Mouse (Mus musculus): ENCODE measurements around the gene 0610030E20Rik. TPM values are rescaled to one million over a fixed set of nuclear protein-coding genes. Genes with fewer than 3 reads are reported as not detected.
A peak's percentile ranks its signal among the peaks of the same experiment; 100 is the strongest.

Gene 0610030E20Rik
- total RNA-seq (2021), result 1 to 10 TPM; 9.0 to 9.5 TPM
- long read RNA-seq, experiment 1, full-length matches to known transcripts, result 2 of 4 reads
- long read RNA-seq, experiment 1, partial matches to known transcripts, result 1 of 4 reads
- long read RNA-seq, experiment 1, other reads (novel, unspliced or antisense), result 1 of 4 reads
- long read RNA-seq, experiment 2, full-length matches to known transcripts, result 1 of 1 reads
- long read RNA-seq, experiment 2, partial matches to known transcripts, result 0 of 1 reads
- long read RNA-seq, experiment 2, other reads (novel, unspliced or antisense), result 0 of 1 reads

DNA sequence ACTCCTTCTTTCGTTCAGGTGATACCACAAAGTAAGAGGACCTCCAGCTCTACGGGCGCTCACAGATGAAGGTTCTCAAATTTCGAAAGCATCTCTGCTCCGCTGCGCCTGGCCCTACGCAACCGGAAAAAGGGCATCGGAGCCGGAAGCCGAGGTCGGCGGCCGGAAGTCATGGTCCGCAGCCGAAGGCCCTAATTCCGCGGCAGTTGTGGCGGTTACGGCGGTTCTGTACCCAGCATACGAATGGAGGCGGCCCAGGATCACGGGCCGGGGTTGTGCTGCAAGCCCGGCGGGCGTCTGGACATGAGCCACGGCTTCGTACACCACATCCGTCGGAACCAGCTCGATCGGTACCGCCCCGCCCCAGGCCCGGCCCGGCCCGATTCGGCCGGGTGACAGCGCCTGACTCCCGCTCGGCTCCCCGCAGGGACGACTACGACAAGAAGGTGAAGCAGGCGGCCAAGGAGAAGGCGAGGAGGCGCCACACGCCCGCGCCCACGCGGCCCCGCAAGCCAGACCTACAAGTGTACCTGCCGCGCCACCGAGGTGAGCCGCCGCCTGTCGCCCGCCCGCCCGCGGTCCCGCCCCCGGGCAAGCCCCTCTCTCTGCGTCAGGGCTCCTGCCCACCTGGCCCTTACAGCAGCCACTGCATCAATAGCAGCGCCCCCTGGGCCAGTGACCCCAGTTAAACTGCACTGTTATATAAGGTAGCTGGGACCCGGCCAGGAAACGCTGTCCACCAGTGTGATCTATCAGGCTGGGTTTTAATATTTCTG is at the start of gene 0610030E20Rik:
TSS of gene 0610030E20Rik (plus strand) at position 152 of the 776 bp plus-strand sequence.
- intact Hi-C loops (cut with DNase I), result no loop called here
- peak; percentile 70 for DNase-seq

DNA sequence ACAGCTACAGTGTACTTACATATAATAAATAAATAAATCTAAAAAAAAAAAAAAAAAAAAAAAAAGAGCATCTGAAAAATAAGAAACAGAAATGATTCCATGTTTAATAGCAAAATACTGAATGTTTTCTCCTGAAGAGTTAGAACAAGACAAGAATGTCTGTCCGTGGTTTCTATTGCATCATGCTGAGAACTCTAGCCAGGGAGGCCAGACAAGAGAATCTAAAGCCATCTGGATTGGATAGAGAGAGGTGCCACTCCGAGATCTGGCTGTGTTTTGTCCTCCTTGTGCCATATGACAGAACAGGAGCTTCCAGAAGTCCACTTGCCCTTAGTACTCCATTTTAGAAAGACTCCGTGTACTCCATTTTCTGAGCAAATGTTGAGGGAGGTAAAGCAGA is 49.3 kb upstream of the 0610030E20Rik start:
- intact Hi-C loops (cut with DNase I), result no loop called here
- no peak for DNase-seq

- intact Hi-C loops (cut with DNase I), result no loop called here
- no peak for DNase-seq
Measured at GRCm38 (mm10) chr6:72302349-72302925, 44.7 kb upstream of the 0610030E20Rik start.

- intact Hi-C loops (cut with DNase I), result no loop called here
Measured at GRCm38 (mm10) chr6:72303510-72303909, 43.6 kb upstream of the 0610030E20Rik start.

DNA sequence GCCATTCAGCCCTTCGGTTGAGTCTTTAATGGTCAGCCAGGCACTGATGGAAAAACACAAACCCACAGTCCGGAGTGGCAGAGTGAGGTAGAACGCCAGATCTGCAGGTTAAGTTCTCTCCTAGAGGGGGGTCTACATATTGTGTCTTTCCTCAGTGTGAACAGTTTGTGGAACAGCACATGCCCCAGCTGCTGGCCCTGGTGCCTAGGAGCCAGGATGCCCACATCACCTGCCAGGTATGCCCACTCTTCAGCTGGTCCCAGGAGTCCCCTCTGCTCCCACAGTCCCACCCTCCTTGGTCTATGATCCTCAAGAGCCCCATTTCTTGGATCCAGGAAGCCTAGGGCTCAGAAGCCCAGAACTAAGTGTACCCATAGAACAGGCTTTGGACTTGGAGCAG is 34.9 kb upstream of the 0610030E20Rik start:
- no peak for DNase-seq
- intact Hi-C loops (cut with DNase I), result no loop called here

More at GRCm38 (mm10) chr6:72303510-72303909, 43.6 kb upstream of the 0610030E20Rik start:
- no peak for DNase-seq

DNA sequence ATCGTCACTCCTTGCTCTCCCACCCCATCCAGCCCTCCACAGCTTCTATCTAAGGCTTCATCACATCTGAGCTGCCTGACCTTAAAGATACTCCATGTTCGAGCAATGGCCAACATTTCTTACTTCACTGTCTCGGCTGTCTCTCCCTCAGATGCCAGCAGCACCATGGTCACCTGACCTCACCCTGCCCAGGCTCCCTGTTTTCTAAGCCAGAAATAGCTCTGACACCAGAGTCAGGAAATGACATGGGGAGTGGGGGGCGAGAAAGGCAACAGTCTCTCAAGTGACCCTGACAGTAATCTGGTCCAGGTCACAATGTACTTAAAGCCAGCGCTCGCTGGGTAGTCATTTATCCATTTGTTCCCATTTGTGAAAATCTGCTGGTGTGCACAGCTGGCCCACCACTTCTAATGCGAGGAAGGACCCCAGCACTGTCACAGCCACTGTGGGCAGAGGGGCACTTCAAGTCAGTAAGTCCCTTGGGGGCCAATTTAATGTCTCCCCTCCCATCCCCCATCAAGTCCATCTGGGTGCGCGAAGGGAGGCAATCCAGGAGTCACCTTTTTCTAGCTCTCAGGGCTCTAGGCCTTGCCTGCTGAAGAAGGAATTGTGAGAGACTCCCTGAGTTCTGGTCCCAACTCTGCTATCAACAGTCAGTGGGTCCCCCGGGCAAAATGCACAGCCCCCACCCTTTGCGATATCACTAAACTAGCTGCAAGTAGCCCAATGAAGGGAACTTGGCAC is 33.8 kb upstream of the 0610030E20Rik start:
- intact Hi-C loops (cut with DNase I), result no loop called here
- no peak for DNase-seq

DNA sequence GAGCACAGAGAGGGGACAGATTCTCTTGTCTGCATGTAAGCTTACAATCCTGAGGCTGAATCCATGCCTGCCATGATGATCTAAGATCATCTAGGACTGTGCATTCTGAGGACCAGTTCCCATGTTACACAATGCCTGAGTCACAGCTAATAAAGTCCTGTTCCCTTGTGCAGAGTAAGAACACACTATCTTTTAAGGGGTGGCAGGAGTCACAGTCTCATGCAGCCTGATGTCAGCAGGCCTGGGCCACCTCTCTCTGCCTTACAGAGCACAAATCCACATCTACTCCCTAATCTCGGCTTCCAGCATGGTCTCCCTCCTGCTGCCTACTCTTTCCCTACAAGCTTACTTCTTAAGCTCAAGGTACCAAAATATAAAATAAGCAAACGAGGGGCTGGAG is 31.7 kb upstream of the 0610030E20Rik start:
- intact Hi-C loops (cut with DNase I), result no loop called here
- no peak for DNase-seq

DNA sequence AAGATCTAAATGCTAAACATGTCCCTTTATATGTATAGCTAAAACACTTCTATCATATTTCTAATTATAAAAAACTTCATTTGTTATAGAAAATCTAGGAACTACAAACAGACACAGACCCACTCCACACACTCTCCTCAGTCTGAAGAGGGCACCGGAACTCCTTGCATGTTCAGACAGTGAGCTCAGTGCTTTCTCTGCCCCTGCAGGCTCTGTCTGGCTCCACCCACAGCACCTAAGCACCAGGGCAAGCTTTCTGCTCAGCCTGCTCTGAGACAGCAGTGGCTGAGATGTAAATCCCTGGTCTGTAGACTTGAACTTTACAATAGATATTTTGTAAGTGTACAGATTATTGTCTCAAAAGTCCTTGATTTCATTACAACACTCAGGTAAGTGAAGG is 31.1 kb upstream of the 0610030E20Rik start:
- intact Hi-C loops (cut with DNase I), result no loop called here
- DNase-seq, result no peak

DNA sequence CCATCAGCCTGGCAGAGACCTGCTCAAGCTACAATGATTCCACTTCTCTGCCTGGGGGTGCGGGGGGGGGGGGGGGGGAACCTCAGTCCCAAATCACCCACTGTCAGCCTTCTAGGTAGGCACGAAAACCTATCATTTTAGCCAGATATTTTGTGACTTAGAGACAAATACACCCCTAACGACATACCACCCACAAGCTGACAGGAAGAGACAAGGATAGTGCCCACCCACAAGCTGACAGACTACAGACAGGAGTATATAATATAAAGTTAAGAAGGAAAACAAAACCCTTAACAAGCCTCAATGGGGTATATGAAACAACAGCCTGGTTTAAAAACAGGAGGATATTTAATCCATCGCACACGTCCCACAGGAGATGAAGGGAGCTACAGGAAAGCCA is 28.7 kb upstream of the 0610030E20Rik start:
- intact Hi-C loops (cut with DNase I), result loop anchor here (2.0 kb wide), 1 partner anchor 34 kb away; no protein-coding TSS in a partner anchor
- DNase-seq, result no peak

DNA sequence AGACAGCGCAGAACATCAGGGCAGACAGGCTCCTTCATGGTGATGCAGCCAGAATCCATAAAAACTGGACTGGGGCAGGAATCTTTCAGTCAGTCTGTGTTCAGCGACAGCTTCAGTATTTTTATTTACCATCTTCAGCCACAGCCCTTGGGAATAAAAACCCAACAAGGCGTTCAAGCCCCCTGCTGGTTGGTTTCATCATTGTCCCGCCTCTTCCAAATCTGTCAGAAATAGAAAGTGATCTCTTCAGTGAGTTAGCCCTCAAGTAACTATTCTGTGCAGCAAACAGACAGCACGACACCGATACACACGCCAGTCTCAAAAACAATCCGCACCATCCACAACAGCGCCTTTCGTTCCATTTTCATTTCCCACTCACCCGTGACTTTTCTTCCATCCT is 28.1 kb upstream of the 0610030E20Rik start:
- intact Hi-C loops (cut with DNase I), result loop anchor here (2.0 kb wide), 1 partner anchor 34 kb away; no protein-coding TSS in a partner anchor
- DNase-seq, result peak in 1 of 2 experiments; percentile 26

- intact Hi-C loops (cut with DNase I), result no loop called here
Measured at GRCm38 (mm10) chr6:72322936-72323335, 24.2 kb upstream of the 0610030E20Rik start.

DNA sequence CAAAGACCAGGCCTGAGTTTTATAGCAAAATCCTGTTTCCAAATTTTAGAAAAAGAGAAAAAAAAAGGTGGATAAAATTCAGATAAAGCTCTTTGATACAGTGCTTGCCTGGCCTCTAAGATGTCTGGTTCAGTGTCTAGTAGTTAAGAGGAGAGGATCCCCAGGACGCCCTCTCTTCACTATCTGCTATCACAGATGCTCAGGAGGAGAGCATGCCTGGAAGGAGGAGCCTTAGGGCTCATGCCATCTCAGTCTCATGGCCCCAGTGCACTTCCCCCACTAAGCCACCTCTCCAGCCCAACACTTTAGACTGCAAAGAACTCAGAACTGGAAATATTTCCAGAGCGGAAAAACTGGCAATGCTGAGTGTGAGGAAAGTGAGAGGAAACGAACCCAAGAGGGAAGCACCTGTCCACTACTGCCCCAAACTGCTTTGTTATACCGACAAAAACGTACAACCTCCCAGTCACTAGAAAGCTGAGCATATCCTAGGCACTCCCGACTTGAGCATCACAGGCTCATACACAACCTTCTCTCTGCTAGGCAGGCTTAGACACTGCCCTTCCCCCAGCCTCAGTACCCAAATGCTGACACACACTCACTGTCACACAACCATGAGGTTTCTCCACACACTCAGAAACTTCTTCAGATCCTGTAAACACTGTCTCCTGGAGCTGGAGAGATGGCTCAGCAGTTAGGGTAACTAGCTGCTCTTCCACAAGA is 23.2 kb upstream of the 0610030E20Rik start:
- no peak for DNase-seq
- intact Hi-C loops (cut with DNase I), result no loop called here

More at GRCm38 (mm10) chr6:72322936-72323335, 24.2 kb upstream of the 0610030E20Rik start:
- no peak for DNase-seq

- intact Hi-C loops (cut with DNase I), result no loop called here
- DNase-seq, result no peak
Measured at GRCm38 (mm10) chr6:72326274-72326673, 20.8 kb upstream of the 0610030E20Rik start.

- intact Hi-C loops (cut with DNase I), result no loop called here
- no peak for DNase-seq
Measured at GRCm38 (mm10) chr6:72329019-72329418, 18.1 kb upstream of the 0610030E20Rik start.

- DNase-seq, result no peak
- intact Hi-C loops (cut with DNase I), result no loop called here
Measured at GRCm38 (mm10) chr6:72330133-72330532, 17.0 kb upstream of the 0610030E20Rik start.

GRCm38 (mm10) chr6:72333111-72333510 is 14.0 kb upstream of the 0610030E20Rik start:
- intact Hi-C loops (cut with DNase I), result no loop called here
- DNase-seq, result no peak

- no peak for DNase-seq
- intact Hi-C loops (cut with DNase I), result no loop called here
Measured at GRCm38 (mm10) chr6:72340481-72340880, 6.6 kb upstream of the 0610030E20Rik start.

DNA sequence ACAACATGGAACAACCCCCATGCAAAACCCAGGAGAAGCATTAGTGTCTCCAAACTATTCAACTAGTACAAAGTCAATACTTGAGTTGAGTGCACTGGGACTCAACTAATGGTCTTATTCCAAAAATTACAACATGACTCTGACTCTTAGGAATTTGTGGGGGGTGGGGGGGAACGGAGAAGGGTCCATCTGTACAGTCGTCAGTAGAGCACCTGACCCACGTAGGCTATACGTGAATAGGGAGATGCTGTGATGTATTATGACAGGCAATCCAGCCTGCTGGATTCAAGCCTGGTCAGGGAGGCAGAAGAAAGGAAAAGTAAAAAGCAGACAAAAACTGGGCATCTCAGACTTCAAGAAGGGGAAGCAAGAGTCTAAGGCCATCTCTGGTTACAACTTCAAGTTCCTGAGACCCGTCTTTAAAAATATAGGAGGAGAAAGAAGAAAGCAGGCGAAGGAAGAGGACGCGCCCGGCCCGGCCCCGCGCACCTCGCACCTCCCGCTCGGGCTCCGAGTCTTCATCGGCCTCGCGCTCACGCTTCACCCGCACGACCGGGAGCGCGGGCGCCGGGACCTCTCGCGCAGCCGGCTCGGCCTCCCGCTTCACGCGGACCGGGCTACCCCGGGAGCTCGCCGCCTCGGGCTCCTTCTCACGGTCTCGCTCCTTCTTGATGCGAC is 2.6 kb upstream of the 0610030E20Rik start:
- DNase-seq, result no peak
- intact Hi-C loops (cut with DNase I), result no loop called here

DNA sequence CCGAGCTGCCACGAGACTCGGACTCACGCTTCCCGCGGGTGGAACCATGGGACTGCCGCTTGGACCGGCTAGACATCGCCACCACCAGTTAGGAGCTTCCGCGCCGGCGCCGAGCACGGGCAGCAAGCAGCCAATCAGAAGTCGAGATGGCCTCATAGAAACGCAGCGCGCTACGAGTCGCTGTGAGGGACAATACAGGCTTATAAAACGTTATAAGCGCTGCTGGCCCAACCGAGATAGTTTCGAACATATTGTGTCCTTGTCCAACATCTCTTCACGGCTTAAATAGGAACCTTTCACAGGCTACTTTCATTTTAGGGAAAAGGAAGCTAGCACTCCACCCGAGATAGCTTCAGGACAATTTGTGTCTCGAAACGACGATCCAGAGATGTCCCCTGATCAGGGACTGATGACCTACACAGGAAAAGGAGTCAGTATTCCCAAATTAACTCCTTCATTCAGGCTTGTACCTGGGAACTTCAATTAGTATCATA is 2.0 kb upstream of the 0610030E20Rik start, which contains the start of gene Usp39:
TSS of gene Usp39 (minus strand) at position 111 of the 494 bp plus-strand sequence.
- intact Hi-C loops (cut with DNase I), result no loop called here
- peak; percentile 82 to 90 for DNase-seq
